Mouse (Mus musculus) cerebellum, postnatal 14 days (tissue): ENCODE data around the gene Pgap3.
"Not testable (repeated sequence)": the region's sequence is repeated elsewhere in the genome, so short reads cannot be mapped to it uniquely, and the experiment has no call there.

Experiments
- DNase-seq, 2 experiments: peaks; one replicate each; pipeline ENCODE4 v3.0.0; 2021; ENCODE audit warnings: mixed read lengths in 2 of 2

Pgap3 gene

GRCm38 (mm10) chr11:98412273-98412796 lies 12.0 kb upstream of the Pgap3 start, which contains the start of gene Erbb2:
Erbb2 (plus strand) TSS chr11:98412470.
- peak in 1 of 2 experiments; percentile 41 for DNase-seq

GRCm38 (mm10) chr11:98409341-98409822 lies 9.1 kb upstream of the Pgap3 start:
- DNase-seq: no peak

GRCm38 (mm10) chr11:98408872-98409271 lies 8.6 kb upstream of the Pgap3 start:
- no peak for DNase-seq

GRCm38 (mm10) chr11:98406621-98407020 lies 6.3 kb upstream of the Pgap3 start:
- no peak for DNase-seq

- DNase-seq: no peak
Measured at GRCm38 (mm10) chr11:98400816-98401215, 526 bp upstream of the Pgap3 start.

- no peak for DNase-seq
Measured at GRCm38 (mm10) chr11:98397946-98398345, 2.3 kb downstream of the Pgap3 start.

- peak; percentile 12 to 15 for DNase-seq
Measured at GRCm38 (mm10) chr11:98395041-98395440, 5.2 kb downstream of the Pgap3 start.

- DNase-seq: peak in 1 of 2 experiments; percentile 19
Measured at GRCm38 (mm10) chr11:98394301-98394700, 6.0 kb downstream of the Pgap3 start.

GRCm38 (mm10) chr11:98393317-98393716 lies 7.0 kb downstream of the Pgap3 start:
- DNase-seq: peak; percentile 10 to 25

- peak in 1 of 2 experiments; percentile 2 for DNase-seq
Measured at GRCm38 (mm10) chr11:98392645-98393044, 7.6 kb downstream of the Pgap3 start.

GRCm38 (mm10) chr11:98392034-98392433 lies 8.3 kb downstream of the Pgap3 start:
- DNase-seq: peak in 1 of 2 experiments; percentile 8

GRCm38 (mm10) chr11:98390141-98390540 lies 10.1 kb downstream of the Pgap3 start:
- DNase-seq: peak in 1 of 2 experiments; percentile 5

GRCm38 (mm10) chr11:98389221-98389780 lies 11.0 kb downstream of the Pgap3 start:
- peak; percentile 78 to 83 for DNase-seq

GRCm38 (mm10) chr11:98388282-98388681 lies 12.0 kb downstream of the Pgap3 start:
- peak; percentile 9 to 15 for DNase-seq

GRCm38 (mm10) chr11:98387056-98387577 lies 13.2 kb downstream of the Pgap3 start:
- no peak for DNase-seq

- DNase-seq: no peak
Measured at GRCm38 (mm10) chr11:98386596-98386995, 13.7 kb downstream of the Pgap3 start.

GRCm38 (mm10) chr11:98385638-98386585 lies 14.4 kb downstream of the Pgap3 start, which contains the start of gene Pnmt:
Pnmt (plus strand) TSS chr11:98386450.
- no peak for DNase-seq

- DNase-seq: peak; percentile 76 to 77
Measured at GRCm38 (mm10) chr11:98384721-98385637, 15.3 kb downstream of the Pgap3 start.

- peak in 1 of 2 experiments; percentile 43 for DNase-seq
Measured at GRCm38 (mm10) chr11:98384216-98384615, 16.1 kb downstream of the Pgap3 start.

GRCm38 (mm10) chr11:98383261-98384030 lies 16.8 kb downstream of the Pgap3 start, which contains the start of gene Tcap:
Tcap (plus strand) TSS chr11:98383811.
- peak; percentile 67 to 68 for DNase-seq

- DNase-seq: not testable (repeated sequence)
Measured at GRCm38 (mm10) chr11:98382405-98382804, 17.9 kb downstream of the Pgap3 start.
